Mouse (Mus musculus) thymus, postnatal 0 days (tissue): ENCODE data around the gene Olfr1251. TPM values are rescaled to one million over a fixed set of nuclear protein-coding genes. Genes with fewer than 3 reads are reported as not detected.
"Not testable (repeated sequence)": the region's sequence is repeated elsewhere in the genome, so short reads cannot be mapped to it uniquely, and the experiment has no call there.

Experiments used
- DNase-seq: peaks from one replicate; pipeline ENCODE4 v3.0.0-alpha.2; 2015; ENCODE audit warnings: low spot score
- polyA plus RNA-seq: library from polyadenylated mRNA; unstranded; fragments of >200 nt; fragmentation: Nextera tagmentation; extraction: Ambion mirVana; gene quantifications from 2 replicates; pipeline ENCODE4 v1.2.1, GENCODE M21; 2015

Olfr1251 gene
- polyA plus RNA-seq, result not detected in 2 replicates

GRCm38 (mm10) chr2:89671836-89672235, at the start of gene Olfr1251:
Olfr1251 (minus strand) TSS chr2:89671936.
- no peak for DNase-seq

DNA sequence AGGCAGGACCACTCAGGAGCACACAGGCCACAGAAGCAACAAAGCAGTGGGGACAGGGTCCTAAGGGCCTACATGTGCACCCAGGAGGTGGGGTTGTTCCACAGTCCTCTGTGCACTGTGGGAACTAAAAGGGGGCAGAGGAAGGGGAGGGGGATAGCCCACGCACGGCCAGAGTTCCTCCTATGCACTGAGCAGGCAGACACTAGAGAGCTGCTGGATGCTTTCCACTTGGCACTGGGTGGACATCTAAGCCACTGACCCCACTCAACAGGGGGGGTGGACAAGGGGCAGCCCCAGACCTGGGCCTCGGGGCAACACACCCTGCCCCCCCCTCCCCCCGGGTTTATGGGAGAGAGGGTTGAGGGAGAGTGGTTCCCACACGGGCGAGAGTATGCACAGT, 20.2 kb upstream of the Olfr1251 start:
- DNase-seq, result no peak

DNA sequence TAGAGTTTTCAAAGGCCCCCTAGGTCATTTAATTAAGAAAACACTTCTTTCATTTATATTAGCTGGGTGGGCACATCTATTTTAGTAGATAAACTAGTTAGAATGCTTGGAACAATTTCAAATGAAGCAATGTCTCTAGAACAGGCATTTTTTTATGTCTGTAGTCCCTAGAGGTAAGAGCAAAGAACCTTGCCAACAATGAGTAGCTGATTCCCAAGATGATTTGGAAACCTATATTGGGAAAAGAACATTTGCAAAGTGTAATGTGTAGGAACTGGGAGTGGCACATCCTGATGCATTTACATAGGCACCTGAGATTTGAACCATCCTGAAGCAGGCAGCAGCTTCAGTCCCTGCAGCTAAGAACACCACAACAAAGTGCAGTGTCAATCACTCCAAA, 10.4 kb downstream of the Olfr1251 start, which contains the start of gene Olfr1250:
Olfr1250 (minus strand) TSS at position 101 of the 400 bp plus-strand sequence.
- no peak for DNase-seq

- DNase-seq, result no peak
Observed at GRCm38 (mm10) chr2:89634883-89635282, 36.9 kb downstream of the Olfr1251 start, which contains the start of gene Olfr1249. Olfr1249 (minus strand) TSS chr2:89634983.

DNA sequence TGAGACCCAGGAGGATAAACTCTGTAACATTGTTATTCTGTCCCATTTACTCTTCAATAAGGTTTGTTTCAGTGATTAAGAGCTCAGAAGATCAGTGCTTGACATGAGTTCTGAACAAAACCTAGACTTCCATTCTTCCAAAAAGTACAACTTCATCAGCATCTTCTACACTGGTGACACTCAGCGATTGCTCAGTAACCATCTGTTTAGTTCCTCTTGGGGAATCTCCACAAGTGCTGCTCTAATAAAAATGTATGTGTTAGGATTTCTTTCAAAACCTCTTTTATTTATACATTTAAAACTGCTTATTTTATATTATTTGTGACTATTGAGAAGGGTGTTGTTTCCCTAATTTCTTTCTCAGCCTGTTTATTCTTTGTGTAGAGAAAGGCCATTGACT, 53.6 kb downstream of the Olfr1251 start, which contains the start of gene Olfr1248:
Olfr1248 (minus strand) TSS at position 101 of the 400 bp plus-strand sequence.
- DNase-seq, result not testable (repeated sequence)

Other genes with a start within 250 kb of the Olfr1251 start
- not detected in 2 replicates for gene Olfr1240, start 228.9 kb downstream of the Olfr1251 start, polyA plus RNA-seq
- gene Olfr1241, start 184.8 kb downstream of the Olfr1251 start, polyA plus RNA-seq, result not detected in 2 replicates
- gene Olfr1242, start 173.6 kb downstream of the Olfr1251 start, polyA plus RNA-seq, result not detected in 2 replicates
- gene Olfr1243, start 140.4 kb downstream of the Olfr1251 start, polyA plus RNA-seq, result not detected in 2 replicates
- gene Olfr1245, start 93.5 kb downstream of the Olfr1251 start, polyA plus RNA-seq, result not detected in 2 replicates
- gene Olfr1246, start 78.8 kb downstream of the Olfr1251 start, polyA plus RNA-seq, result not detected in 2 replicates
- not detected in 2 replicates for gene Olfr1247, start 57.8 kb downstream of the Olfr1251 start, polyA plus RNA-seq
- not detected in 2 replicates for gene Olfr1248, start 53.7 kb downstream of the Olfr1251 start, polyA plus RNA-seq
- gene Olfr1249, start 37.0 kb downstream of the Olfr1251 start, polyA plus RNA-seq, result not detected in 2 replicates
- not detected in 2 replicates for gene Olfr1250, start 10.5 kb downstream of the Olfr1251 start, polyA plus RNA-seq
- gene Olfr1252, start 53.1 kb upstream of the Olfr1251 start, polyA plus RNA-seq, result not detected in 2 replicates
- gene Olfr1253, start 85.2 kb upstream of the Olfr1251 start, polyA plus RNA-seq, result not detected in 2 replicates
- not detected in 2 replicates for gene Olfr1254, start 121.7 kb upstream of the Olfr1251 start, polyA plus RNA-seq
- not detected in 2 replicates for gene Olfr1255, start 140.1 kb upstream of the Olfr1251 start, polyA plus RNA-seq
- gene Olfr1256, start 169.6 kb upstream of the Olfr1251 start, polyA plus RNA-seq, result not detected in 2 replicates
- gene Olfr48, start 176.3 kb upstream of the Olfr1251 start, polyA plus RNA-seq, result not detected in 2 replicates
- not detected in 2 replicates for gene Olfr1257, start 206.5 kb upstream of the Olfr1251 start, polyA plus RNA-seq